Mouse (Mus musculus) kidney, postnatal 14 days (tissue): ENCODE results near the gene Fbxw22.
"Not testable (repeated sequence)": the region's sequence is repeated elsewhere in the genome, so short reads cannot be mapped to it uniquely, and the experiment has no call there.

Experiments used
- DNase-seq: peaks from one replicate; pipeline ENCODE4 v3.0.0; 2022; ENCODE audit warnings: mixed read lengths

Fbxw22 gene

GRCm38 (mm10) chr9:109404196-109404595 is at the start of gene Fbxw22:
Fbxw22 (minus strand) TSS chr9:109404296.
- not testable (repeated sequence) for DNase-seq

- no peak for DNase-seq
Measured at GRCm38 (mm10) chr9:109449040-109449439, 44.9 kb upstream of the Fbxw22 start, which contains the start of gene Fbxw16. Fbxw16 (minus strand) TSS chr9:109449140.

GRCm38 (mm10) chr9:109432956-109433355 is 28.9 kb upstream of the Fbxw22 start:
- DNase-seq: no peak

GRCm38 (mm10) chr9:109339559-109339958 is 64.5 kb downstream of the Fbxw22 start, which contains the start of gene Fbxw28:
Fbxw28 (minus strand) TSS chr9:109339659.
- DNase-seq: not testable (repeated sequence)
